Mouse (Mus musculus) right cerebral cortex, postnatal 14 days (tissue): Measurements from ENCODE around the gene Mas1.
A peak's percentile ranks its signal among the peaks of the same experiment; 100 is the strongest.
"Not testable (repeated sequence)": the region's sequence is repeated elsewhere in the genome, so short reads cannot be mapped to it uniquely, and the experiment has no call there.

Experiments
- DNase-seq: peaks from one replicate; pipeline ENCODE4 v3.0.0; 2022

Gene Mas1

DNA sequence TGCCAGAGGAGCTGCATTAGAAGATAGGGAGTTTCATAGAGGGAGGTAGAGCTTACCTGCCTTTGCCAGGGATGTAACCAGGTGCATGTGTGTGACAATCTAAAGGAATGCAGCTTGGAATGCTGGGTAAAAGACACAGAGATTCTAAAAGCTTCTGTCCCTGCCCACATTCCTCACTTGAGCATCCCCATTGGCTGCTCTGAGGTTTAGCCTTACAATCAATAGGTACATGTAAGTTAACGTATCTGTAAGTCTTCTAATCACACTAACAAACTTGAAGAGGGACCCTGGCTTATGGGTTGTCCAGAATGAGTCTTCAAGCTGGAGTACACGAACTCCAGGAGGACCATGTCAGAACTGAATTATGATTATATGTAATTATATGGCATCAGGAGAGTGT, at the start of gene Mas1:
TSS of gene Mas1 (minus strand) at position 101 of the 400 bp plus-strand sequence.
- no peak for DNase-seq

DNA sequence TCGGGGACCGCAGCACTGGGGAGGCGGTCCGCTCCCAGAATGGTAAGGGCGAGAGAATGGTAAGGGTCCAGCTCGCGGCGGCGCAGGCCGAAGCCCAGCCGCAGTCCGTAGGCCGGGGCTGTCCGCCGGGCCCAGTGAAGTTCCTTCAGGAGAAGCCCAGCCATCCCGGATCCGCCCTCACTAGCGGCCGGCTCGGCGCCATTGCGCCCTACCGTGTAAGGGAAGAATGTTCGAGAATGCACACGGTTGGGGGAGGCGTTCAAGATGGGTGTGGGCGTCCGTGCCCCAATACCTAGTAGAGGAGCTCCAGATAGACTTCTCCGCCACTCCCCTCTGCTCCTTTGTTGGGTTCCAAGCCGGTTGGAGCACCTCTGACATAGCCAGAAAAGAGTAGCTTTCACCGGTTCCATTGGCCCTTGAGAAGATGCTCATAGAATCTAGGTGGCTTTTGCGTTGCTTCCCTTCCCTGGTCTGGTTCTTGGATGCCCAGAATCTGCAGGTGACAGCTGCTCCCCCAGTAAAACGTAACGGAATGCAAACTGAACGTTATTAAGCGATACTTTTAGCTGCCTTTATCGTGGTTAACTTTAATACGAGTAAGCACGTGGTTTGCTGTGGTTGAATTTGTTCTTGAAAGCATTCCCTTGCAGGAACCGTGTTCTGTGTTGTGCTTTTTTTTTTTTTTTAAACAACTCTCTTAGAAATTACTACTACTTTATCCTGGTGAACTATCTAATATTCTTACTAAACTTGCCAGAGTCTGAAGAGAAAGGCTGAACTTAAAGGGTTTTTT, 48.8 kb upstream of the Mas1 start:
- peak; percentile 54 for DNase-seq

DNA sequence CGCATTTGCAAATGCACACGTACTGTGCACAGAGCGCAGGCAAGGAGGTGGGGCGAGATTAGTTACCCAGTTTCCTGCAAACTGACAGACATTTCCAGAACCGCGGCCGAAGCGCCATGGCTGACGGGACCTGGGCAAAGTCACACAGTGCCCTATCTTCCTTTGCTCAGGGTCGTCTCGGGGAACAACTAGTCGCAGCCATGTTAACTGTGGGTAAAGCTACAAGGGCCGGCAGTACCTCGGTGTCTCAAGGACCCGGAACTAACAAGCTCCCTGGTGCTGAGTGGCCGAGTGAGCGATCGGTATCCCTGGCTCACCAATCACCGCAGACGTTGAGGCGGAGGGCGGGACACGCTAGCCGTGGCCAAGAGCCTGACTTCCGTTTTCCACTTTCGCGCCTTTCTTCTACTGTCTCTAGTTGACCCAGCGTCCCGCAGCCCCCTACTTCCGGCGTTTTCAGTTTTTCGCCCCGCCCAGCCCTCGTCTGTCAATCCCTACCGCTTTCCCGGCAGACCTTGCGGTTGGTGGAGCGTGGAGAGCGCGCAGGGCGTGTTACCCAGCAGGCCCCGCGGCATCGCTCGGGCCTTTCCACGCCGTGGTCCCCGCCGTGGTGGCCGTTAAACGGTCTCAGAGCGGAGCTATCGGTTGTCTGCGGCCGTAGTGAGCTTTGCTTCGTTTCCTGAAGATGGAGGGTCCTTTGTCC, 48.1 kb upstream of the Mas1 start, which contains the start of gene Mrpl18:
TSS of gene Mrpl18 (minus strand) at position 465 of the 703 bp plus-strand sequence.
- DNase-seq: peak; percentile 96

DNA sequence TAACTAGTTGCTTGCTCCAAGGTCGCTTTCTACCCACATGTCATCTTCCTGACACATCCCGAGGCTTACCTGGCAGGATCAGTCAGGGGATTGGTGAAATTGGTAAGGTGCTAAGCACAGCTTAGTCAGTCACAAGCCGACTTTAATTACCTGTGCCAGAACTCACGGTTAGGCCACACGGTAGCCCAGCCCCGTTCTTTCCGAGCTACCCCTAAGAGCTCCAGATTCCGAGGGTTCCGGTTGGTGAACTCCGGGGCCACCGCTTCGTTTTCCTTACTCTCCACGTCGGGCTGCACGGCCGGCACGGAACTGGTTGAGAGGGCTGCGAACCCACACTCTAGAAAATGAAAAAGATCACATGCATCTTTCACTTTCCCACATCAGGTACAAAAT, 47.5 kb upstream of the Mas1 start, which contains the start of gene Tcp1:
TSS of gene Tcp1 (plus strand) at position 214 of the 393 bp plus-strand sequence.
- DNase-seq: peak; percentile 26

DNA sequence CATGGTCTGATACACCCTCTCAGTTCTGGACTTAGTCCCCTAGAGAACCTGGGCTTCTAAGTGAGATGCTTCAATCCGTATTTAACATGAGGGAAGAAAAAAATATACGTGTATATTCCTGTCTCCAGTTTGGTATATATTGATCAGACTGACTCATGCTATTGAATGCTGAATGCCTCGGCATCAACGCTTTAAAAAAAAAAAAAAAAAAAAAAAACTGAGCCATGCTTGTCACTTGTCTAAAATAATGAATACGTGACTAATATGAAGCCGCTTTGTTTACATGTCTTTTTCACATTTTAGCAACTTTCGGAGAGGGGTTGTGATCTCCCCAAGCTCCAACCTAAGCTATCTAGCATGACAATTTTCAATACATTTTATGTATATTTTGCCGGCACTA, 42.4 kb upstream of the Mas1 start:
- no peak for DNase-seq

DNA sequence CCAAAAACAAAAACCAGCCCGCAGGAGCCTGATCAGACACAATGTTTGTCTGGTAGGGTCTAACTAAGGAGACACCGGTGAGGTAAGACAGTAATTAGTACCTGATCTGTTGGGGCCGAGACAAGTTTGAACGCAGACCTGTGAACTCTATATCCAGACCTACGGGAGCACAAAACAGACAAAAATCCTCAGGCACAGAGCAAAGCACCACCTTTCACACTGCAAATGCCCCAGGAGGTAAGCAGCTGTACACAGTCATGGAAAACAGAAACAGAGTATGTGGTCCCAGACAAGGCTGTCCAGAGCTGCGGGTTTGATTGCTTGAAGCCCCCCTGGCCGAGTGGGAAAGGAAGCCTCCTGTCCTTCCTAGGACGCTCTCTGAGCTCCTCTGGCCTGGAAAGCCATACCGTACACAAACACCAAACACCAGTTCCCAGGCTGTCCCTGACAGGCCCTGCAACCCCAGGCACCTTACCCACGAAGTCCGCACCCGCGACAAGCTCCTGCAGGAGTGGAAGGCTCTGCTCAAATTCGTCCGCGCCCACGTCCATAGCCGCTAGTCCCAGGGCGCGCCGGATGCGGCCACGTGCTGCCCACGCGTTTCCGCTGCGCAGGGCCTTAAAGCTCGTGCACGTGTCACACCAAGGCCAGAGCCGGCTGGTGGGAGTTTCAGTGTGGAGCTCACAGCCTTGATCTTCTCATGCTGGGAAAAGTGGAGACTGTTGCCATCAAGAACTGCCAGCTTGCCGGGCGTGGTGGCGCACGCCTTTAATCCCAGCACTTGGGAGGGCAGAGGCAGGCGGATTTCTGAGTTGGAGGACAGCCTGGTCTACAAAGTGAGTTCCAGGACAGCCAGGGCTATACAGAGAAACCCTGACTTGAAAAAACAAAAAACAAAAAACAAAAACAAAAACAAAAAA, 41.7 kb upstream of the Mas1 start, which contains the start of gene Pnldc1:
TSS of gene Pnldc1 (minus strand) at position 870 of the 920 bp plus-strand sequence.
- peak; percentile 14 for DNase-seq

DNA sequence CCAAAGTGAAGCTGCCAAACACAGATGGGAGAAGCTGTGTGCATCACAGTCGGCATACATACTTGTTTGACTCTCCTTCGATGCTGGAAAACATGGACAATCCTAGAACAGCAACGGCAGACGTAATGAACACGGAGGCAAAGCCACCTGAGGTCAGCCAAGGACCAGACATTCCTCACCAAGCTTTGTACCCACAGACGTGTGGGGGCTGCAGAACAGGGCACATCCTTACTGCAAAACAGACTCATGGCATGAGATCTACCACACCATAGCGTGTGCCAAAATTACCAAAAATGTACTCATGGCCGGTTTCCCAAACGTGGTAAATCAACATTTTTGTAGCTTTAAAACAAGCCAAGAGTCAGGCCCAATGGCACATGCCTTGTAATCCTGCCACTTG, 38.5 kb upstream of the Mas1 start:
- no peak for DNase-seq

DNA sequence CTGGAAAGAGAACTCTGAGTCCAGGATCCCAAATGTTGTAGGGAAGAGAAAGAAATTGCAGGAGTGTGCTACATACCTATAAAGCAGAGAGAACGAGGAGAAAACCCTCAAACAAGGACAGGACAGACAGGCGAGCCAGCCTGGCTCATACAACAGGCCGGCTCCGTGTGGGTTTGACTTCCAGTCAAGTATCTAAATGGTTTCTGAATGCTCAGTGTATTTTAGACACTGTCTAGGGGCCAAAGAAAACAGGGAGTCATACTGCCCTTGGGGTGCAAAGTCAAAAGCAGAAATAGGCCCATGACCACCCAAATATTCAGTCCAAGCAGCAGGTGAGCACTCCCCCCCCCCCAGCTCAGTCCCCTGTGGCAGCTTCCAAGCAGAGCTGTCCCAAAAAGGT, 37.9 kb upstream of the Mas1 start:
- DNase-seq: no peak

DNA sequence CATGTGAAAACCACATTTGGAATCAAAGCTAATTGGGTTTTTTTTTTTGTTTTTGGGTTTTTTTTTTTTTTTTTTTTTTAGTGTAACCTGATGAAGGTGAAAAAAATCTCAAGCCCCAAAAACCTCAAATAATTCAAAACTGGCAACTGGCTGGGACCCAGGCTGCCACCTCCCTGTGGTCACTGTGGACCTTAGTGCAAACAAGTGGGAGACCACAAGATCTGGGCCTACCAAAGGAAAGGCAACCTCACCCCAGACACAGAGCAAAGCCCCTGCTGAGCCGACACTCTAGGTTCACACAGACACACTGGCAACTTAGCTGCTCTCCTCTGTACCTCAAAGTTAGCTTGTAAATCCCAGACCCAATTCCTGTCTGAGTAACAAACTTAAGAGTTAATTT, 36.4 kb upstream of the Mas1 start:
- no peak for DNase-seq

DNA sequence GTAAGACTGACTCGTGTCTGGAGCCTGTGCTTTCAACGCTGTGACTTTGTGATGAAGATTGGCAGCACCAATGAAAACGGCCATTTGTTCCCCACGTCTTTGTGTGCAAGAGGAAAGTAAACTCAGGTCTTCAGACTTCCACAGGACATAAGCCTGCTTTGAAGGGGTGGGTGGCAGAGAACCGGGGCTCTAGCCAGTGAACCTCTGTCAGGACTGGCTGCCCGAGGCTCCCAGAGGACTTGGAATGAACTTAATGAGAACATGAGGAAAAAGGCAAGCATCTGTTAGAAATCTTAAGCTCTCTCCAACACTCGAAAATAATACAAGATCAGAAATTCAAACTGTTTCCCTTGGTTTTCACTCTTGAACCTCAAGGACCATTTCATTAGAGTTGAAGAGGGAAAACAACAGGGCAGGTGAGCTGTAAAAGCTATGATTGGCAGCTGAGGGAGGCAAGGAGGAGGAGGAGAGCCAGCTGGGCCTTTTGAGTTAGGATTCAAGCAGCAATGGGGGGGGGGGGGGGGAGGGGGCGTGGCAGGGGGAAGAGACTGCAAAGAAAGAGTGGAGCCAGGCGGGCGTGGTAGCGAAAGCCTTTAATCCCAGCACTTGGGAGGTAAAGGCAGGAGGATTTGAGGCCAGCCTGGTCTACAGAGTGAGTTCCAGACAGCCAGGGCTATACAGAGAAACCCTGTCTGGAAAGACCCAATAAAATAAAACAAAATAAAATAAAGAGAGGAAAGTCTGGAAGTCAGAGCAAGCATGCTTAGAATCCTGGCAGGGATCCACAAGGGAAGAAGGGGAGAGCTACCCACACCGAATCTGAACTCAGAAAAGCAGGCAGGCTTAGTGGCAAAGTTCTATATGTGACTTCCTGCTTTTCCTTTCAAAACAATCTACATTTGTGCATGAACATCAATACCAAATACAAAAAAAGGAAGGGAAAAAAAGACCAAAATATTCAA, 35.7 kb upstream of the Mas1 start:
- DNase-seq: no peak

DNA sequence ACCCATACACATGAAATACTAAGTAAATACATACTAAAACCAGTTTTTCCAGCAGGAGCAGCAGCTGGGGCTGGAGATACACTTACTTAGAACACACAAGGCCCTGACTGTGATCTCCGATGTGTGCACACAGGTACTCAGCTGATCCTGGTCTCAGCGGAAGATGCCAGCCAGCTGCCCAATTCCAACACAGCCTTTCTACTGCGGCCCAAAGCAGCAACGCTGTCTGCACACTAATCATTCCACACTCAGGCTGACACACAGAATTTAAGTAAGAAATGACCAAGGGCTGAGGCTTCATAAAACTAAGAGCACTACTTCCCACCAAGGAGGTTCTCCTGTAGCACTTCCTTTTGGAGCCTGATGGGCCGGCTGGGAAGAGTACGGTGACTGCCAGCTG, 34.3 kb upstream of the Mas1 start:
- no peak for DNase-seq

DNA sequence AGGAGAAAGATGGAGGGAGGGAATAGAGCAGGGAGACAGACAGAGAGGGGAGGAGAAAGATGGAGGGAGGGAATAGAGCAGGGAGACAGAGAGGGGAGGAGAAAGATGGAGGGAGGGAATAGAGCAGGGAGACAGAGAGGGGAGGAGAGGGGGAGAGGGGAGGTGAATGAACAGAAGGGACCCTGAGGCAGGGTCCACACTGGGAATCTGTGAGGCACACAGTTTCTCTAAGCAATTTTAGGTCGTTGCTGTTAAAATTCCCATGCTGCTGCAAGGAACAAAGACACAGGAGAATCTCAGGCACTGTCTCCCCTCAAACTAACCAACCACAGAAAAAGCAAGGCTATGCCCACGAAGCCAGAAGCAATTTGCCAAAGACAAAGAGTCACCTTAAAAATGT, 30.7 kb upstream of the Mas1 start:
- DNase-seq: not testable (repeated sequence)

DNA sequence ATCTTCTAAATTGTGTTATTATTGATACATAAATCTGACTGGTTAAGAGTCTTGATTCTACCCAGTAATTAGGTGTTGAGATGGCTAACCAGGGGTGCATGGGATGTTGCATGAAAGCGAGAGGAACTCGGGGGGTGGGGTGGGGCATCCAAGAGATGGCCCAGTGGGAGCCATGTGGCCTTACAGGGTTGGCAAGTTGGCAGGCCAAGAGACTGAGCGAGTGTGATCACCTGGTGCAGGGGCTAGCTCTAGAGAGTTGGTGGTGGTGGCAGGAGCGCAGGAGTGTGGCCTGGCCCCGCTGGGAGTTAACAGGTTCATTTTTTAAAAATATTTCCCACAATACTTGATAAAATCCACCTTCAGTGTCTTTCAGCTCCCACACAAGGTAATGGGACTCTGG, 29.7 kb upstream of the Mas1 start:
- no peak for DNase-seq

DNA sequence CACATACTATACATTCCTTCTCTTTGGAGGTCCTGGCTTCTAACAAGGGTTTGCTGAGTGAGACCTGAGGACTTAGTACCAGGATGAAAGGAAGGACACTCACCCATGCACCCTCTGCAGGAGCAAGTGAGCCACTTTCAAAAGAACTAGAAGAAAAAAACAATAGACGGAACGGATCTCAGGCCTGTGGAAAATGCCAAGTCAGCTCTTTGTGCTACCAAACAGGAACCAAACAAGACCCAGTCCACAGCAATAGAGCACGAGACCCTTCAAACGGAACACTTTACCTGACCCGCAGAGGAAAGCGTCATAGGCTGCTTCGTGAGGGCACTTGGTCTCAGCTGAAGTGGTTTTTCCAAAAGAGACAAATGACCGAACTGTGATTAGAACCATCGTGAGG, 24.1 kb upstream of the Mas1 start:
- no peak for DNase-seq

DNA sequence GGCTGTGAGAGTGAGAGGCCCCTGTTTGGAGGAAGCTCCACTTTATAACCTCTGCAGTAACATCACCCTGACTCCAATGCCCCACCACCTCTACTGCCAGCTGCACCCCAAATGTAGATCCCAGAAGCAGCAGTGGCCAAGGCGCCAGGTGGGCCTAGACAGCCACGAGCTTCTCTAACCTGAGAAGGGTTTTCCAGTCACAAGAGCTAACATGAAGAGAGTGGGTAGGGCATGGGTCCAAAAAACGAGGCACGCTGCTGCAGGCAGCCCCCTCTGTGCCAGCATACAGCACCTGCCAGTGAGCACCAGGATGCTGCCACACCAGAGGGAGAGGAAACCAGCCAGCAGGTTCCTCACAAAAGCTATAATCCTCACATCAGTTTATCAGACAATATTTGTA, 23.1 kb upstream of the Mas1 start:
- peak; percentile 36 for DNase-seq

DNA sequence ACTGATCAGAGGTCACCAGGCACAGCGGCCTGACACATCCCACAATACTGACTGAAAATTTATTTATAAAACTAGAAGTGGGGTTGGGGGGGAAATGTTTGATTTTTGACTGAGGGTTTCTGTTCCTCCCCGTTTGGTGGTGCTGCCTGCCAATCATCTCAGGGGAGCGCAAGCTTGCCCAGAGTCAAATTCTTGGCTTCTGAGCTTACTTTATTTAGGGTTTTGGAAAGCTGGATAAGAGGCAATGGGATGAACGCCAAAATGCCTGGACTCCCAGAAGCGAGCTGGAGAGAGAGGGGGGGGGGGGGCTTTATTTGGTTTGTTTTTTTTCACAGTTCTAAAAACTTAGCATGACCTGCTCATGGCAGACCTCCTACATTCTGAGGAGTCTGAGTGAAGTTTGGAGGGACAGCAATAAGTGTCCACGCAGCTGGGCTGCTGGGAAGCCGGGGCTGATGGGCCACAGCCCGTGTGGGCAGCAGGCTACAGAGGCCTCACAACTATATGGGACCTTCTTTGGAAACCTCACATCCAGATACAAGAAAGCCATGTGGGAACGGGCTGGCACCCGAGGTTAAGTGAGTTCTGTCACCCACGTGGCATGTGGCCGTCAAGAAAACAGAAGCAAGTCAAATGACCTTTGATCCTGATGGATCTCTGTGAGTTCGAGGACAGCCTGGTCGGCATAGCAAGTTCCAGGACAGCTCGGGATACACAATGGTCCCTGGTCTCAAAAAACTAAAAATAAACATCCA, 19.3 kb upstream of the Mas1 start:
- no peak for DNase-seq

DNA sequence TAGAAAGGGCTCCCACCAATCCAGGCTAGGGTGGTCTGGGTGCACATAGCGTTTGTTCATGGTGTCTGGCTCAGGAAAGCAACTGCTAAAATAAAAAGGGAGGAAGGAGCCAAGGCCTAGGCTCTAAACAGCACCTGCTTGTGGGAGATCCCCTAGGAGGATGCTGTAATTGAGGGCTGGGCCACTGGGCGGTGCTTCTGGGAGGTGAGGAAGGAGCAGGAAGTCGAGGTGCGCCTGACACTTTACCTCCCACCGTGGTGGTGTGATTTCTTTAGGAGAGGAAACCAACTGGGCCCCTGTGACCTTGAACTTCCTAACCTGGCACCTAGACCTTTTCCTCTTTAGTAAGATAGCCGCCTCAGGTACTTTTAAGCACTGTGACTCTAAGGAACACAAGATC, 18.7 kb upstream of the Mas1 start:
- DNase-seq: no peak

DNA sequence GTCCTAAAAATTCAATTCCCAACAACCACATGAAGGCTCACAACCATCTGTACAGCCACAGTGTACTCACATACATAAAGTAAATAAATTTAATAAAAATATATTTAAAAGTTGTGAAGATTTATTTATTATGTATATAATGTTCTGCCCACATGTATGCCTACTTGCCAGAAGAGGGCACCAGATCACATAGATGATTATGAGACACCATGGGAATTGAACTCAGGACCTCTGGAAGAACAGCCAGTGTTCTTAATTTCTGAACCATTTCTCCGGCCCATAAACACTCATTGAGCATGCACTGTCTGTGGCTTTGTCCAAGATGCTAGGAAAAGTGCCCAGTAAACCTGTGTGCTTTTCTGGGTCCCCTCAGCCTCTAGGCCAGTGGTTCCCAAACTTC, 13.3 kb upstream of the Mas1 start:
- no peak for DNase-seq

DNA sequence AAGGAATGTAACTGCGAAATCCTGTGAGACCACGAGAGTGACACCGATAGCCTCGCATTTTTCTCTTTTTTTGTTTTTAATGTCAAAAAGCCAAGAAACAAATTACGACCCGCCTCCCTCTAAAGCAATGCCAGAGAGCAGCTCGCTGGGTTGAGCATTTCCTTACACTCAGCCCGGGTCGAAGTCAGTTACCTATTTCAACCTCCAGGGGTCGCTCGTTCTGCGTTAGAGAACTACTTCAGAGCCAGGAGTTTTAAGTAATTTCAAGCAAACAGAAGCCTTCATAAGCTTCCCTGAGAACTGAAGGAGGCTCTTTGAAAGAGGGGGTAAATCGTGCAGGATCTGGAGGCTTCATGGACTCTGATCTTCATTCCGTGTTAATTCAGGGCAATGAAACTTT, 12.2 kb upstream of the Mas1 start:
- DNase-seq: peak; percentile 80

DNA sequence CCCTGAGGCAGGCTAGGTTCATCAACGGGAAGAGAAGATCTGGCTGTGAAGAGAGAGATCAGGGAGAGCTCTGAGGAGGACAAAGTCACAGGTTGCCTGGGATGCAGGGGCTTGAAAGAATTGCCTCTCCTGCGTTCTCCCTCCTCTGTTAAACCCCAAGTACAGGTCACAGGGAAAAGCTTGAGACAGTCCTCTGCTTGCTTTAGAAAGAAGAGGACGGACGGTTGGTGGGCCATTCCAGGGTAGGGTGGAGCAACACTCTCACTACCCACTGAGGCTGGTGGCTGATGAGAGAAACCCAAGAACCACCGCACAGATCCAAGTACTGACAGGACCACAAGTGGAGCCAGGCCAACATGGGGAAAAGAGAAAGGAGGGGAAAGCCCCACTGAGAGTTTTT, 7.8 kb upstream of the Mas1 start, which contains the start of gene Mrgprh:
TSS of gene Mrgprh (plus strand) at position 301 of the 400 bp plus-strand sequence.
- no peak for DNase-seq
